Mouse (Mus musculus) heart, postnatal 14 days (tissue): ENCODE results near the gene Olfr47. TPM values are rescaled to one million over a fixed set of nuclear protein-coding genes. Genes with fewer than 3 reads are reported as not detected.
"Not testable (repeated sequence)": the region's sequence is repeated elsewhere in the genome, so short reads cannot be mapped to it uniquely, and the experiment has no call there.

Experiments used
- DNase-seq, 2 experiments: peaks; one replicate each; pipeline ENCODE4 v3.0.0; 2021 to 2022
- intact Hi-C: fragments of 180-260 bp; cut with DNase I; formaldehyde crosslinking; loops from one replicate; pipeline ENCODE4 v1.15.1; 2025
- long read RNA-seq, 2 experiments: library from polyadenylated mRNA; stranded (forward); transcript quantifications; one replicate each; pipeline ENCODE4 v2.0.0; 2021
- total RNA-seq, 2 experiments: library from RNA; stranded (reverse); gene quantifications; 2 replicates each; pipeline ENCODE4 v1.2.3; 2021

Gene Olfr47
- not detected for total RNA-seq
- long read RNA-seq, experiment 1, result 0 reads
- long read RNA-seq, experiment 2, result 0 reads

- DNase-seq, intact Hi-C loops: not testable (repeated sequence)
Measured at GRCm38 (mm10) chr6:43231255-43231654, at the start of gene Olfr47. TSS of gene Olfr47 (plus strand) at chr6:43231529.

- intact Hi-C loops, result no loop called here
- no peak for DNase-seq
Measured at GRCm38 (mm10) chr6:43190986-43191385, 40.3 kb upstream of the Olfr47 start.

- DNase-seq, result no peak
Measured at GRCm38 (mm10) chr6:43196781-43197180, 34.5 kb upstream of the Olfr47 start, which contains the start of gene Olfr435. TSS of gene Olfr435 (plus strand) at chr6:43197146.

GRCm38 (mm10) chr6:43198094-43198493 is 33.2 kb upstream of the Olfr47 start:
- DNase-seq, result no peak
- intact Hi-C loops, result no loop called here

More at GRCm38 (mm10) chr6:43196781-43197180, 34.5 kb upstream of the Olfr47 start, which contains the start of gene Olfr435:
- intact Hi-C loops, result no loop called here

- no peak for DNase-seq
- intact Hi-C loops, result no loop called here
Measured at GRCm38 (mm10) chr6:43202786-43203185, 28.5 kb upstream of the Olfr47 start.

GRCm38 (mm10) chr6:43205355-43205754 is 26.0 kb upstream of the Olfr47 start:
- no peak for DNase-seq
- intact Hi-C loops, result no loop called here

GRCm38 (mm10) chr6:43212873-43213272 is 18.5 kb upstream of the Olfr47 start, which contains the start of gene Olfr434:
TSS of gene Olfr434 (plus strand) at chr6:43213021.
- intact Hi-C loops, DNase-seq: not testable (repeated sequence)

- intact Hi-C loops, result no loop called here
- DNase-seq, result peak in 1 of 2 experiments; percentile 15
Measured at GRCm38 (mm10) chr6:43242061-43242460, 10.7 kb downstream of the Olfr47 start.

GRCm38 (mm10) chr6:43247396-43247795 is 16.1 kb downstream of the Olfr47 start:
- no peak for DNase-seq
- intact Hi-C loops, result no loop called here

GRCm38 (mm10) chr6:43252994-43253393 is 21.7 kb downstream of the Olfr47 start:
- intact Hi-C loops, result no loop called here
- no peak for DNase-seq

GRCm38 (mm10) chr6:43254193-43254926 is 23.0 kb downstream of the Olfr47 start:
- DNase-seq, result no peak
- intact Hi-C loops, result loop anchor here (1.0 to 2.0 kb wide), 2 partner anchors 24 to 42 kb away; no protein-coding TSS in a partner anchor

GRCm38 (mm10) chr6:43260756-43261155 is 29.4 kb downstream of the Olfr47 start:
- DNase-seq, result no peak

GRCm38 (mm10) chr6:43265363-43266041 is 34.2 kb downstream of the Olfr47 start, which contains the start of gene Arhgef5:
TSS of gene Arhgef5 (plus strand) at chr6:43265582.
- intact Hi-C loops, result no loop called here
- peak; percentile 58 to 66 for DNase-seq

More at GRCm38 (mm10) chr6:43260756-43261155, 29.4 kb downstream of the Olfr47 start:
- intact Hi-C loops, result no loop called here

- intact Hi-C loops, result no loop called here
- peak; percentile 20 to 36 for DNase-seq
Measured at GRCm38 (mm10) chr6:43266356-43266755, 35.0 kb downstream of the Olfr47 start.

GRCm38 (mm10) chr6:43272597-43272996 is 41.3 kb downstream of the Olfr47 start:
- peak; percentile 11 to 18 for DNase-seq
- intact Hi-C loops, result loop anchor here (10.0 kb wide), 1 partner anchor 392 kb away; the partner anchor contains the start of gene Tpk1

GRCm38 (mm10) chr6:43274123-43274522 is 42.8 kb downstream of the Olfr47 start:
- intact Hi-C loops, result loop anchor here (10.0 kb wide), 1 partner anchor 391 kb away; the partner anchor contains the start of gene Tpk1
- no peak for DNase-seq

- intact Hi-C loops, result loop anchor here (1.0 to 10.0 kb wide), 2 partner anchors 24 to 387 kb away; partner anchors contain the start of gene Tpk1
- DNase-seq, result peak in 1 of 2 experiments; percentile 23
Measured at GRCm38 (mm10) chr6:43278247-43278646, 46.9 kb downstream of the Olfr47 start.

- intact Hi-C loops, result no loop called here
- DNase-seq, result no peak
Measured at GRCm38 (mm10) chr6:43280481-43280880, 49.2 kb downstream of the Olfr47 start.
